Mouse (Mus musculus): ENCODE data around the gene Abr. TPM values are rescaled to one million over a fixed set of nuclear protein-coding genes. Genes with fewer than 3 reads are reported as not detected.

The Abr gene
- polyA plus RNA-seq, 1 experiment from 2014 or later: 21.6 TPM

- no peak overlapping the region for H3K9ac ChIP-seq (ENCODE audit: low read length)
- H3K4me1 ChIP-seq (replicated peaks; ENCODE audit: control insufficient read depth, insufficient read depth, low read length): peaks cover 17% of the 10 kb centered on the region
- no peaks in the 10 kb centered on the region for H3K9me3 ChIP-seq (ENCODE audit: control insufficient read depth, low read length)
- WGBS: 75% methylated on average over 15 of the region's 15 CpGs
- H3K4me3 ChIP-seq (ENCODE audit: low read length): no peak overlapping the region
- H3K27ac ChIP-seq (ENCODE audit: low read length): no peak overlapping the region
- ATAC-seq (ENCODE audit: low read depth): no peak
- H3K27me3 ChIP-seq (ENCODE audit: control insufficient read depth, insufficient read depth, low read depth, low read length): peaks cover 4% of the 10 kb centered on the region; the same call in 1 of the 2 replicates
- no peaks in the 10 kb centered on the region for H3K36me3 ChIP-seq (ENCODE audit: control insufficient read depth, insufficient read depth, low read length)
- no peak overlapping the region for H3K4me2 ChIP-seq (ENCODE audit: low read depth, low read length)
Measured at GRCm38 (mm10) chr11:76381201-76381885, 240.8 kb downstream of the Abr start.

- peaks cover 19% of the 10 kb centered on the region for H3K4me1 ChIP-seq (replicated peaks; ENCODE audit: control insufficient read depth, insufficient read depth, low read length)
Measured at GRCm38 (mm10) chr11:76379921-76380544, 242.1 kb downstream of the Abr start.

GRCm38 (mm10) chr11:76376425-76376824 is 245.7 kb downstream of the Abr start:
- Histone ChIP-seq H3K27ac (ENCODE audit: low read length) (no peak overlapping the region), H3K27me3 (ENCODE audit: control insufficient read depth, insufficient read depth, low read depth, low read length) (peaks cover 3% of the 10 kb centered on the region; the same call in 1 of the 2 replicates), H3K9me3 (ENCODE audit: control insufficient read depth, low read length) (no peaks in the 10 kb centered on the region), H3K36me3 (ENCODE audit: control insufficient read depth, insufficient read depth, low read length) (no peaks in the 10 kb centered on the region), H3K9ac (ENCODE audit: low read length) (no peak overlapping the region), H3K4me3 (ENCODE audit: low read length) (no peak overlapping the region), H3K4me1 (replicated peaks; ENCODE audit: control insufficient read depth, insufficient read depth, low read length) (peaks cover 33% of the 10 kb centered on the region), H3K4me2 (ENCODE audit: low read depth, low read length) (no peak overlapping the region)
- ATAC-seq (ENCODE audit: low read depth): no peak
- 86% methylated on average over 3 of the region's 3 CpGs for WGBS

More at GRCm38 (mm10) chr11:76379921-76380544, 242.1 kb downstream of the Abr start:
- no peak overlapping the region for H3K4me3 ChIP-seq (ENCODE audit: low read length)
- peaks cover 4% of the 10 kb centered on the region; the same call in 1 of the 2 replicates for H3K27me3 ChIP-seq (ENCODE audit: control insufficient read depth, insufficient read depth, low read depth, low read length)
- H3K36me3 ChIP-seq (ENCODE audit: control insufficient read depth, insufficient read depth, low read length): no peaks in the 10 kb centered on the region
- no peaks in the 10 kb centered on the region for H3K9me3 ChIP-seq (ENCODE audit: control insufficient read depth, low read length)
- ATAC-seq (ENCODE audit: low read depth): 0 out of 2 replicates have a peak, but pooled peaks have one; percentile 21
- H3K27ac ChIP-seq (ENCODE audit: low read length): no peak overlapping the region
- 29% methylated on average over 11 of the region's 11 CpGs for WGBS
- H3K4me2 ChIP-seq (ENCODE audit: low read depth, low read length): no peak overlapping the region
- H3K9ac ChIP-seq (ENCODE audit: low read length): no peak overlapping the region

DNA sequence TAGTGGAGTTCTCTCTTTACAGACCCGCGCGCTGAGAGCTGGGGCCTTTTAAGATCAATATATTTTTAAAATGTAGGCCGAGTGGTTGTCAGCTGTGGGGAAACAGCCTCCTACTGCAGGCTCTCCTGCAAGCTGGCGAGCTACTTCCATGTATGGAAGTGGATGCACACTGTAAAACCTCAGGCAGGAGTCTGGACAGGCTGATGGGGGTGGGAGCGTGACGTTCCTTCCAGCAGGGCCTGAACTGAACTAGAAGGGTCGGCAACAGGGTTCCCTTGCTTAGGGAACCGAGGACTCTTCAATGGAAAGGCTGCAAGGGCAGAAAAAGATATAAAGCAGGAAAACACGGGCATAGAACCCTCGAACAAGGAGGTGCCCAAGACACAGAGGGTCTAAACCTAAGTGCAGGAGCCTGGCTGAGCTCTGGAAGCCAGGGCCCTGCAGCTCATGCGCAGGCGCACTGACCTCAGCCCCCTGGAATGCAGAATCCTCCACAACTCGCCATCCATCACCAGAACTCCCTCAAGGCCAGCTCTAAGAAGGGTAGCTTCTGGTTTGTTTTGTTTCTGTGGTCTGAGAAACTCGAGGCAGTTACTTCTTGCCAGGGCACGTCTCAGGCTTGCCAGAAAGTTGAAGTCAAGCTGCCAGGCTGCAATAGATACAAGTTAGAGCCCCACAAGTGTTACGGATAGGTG is 247.5 kb downstream of the Abr start:
- ATAC-seq (ENCODE audit: low read depth): peak; percentile 91
- peak overlapping the region; percentile 33 for H3K9ac ChIP-seq (ENCODE audit: low read length)

DNA sequence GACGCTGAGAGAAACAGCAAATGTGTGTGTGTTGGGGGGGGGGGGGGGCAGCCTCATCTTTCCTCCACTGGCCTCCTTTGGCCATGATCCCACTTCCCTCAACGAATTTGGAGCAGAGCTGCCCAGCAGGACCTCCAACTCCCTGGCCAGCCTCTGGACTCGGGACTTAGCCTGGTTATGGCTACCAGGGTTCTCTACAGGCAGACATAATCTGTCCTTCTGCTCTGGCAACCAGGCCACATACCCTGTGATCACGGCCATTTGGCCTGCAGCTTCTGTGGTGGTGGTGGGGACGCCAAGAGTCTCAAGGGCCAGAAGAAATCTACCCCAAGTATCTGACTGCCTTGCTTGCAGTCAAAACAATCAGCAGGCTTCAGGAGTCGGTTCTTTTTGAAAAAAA is 249.6 kb downstream of the Abr start:
- H3K27me3 ChIP-seq (ENCODE audit: control insufficient read depth, insufficient read depth, low read depth, low read length): no peaks in the 10 kb centered on the region
- no peaks in the 10 kb centered on the region for H3K36me3 ChIP-seq (ENCODE audit: control insufficient read depth, insufficient read depth, low read length)
- ATAC-seq (ENCODE audit: low read depth): no peak
- peaks cover 26% of the 10 kb centered on the region for H3K4me1 ChIP-seq (replicated peaks; ENCODE audit: control insufficient read depth, insufficient read depth, low read length)
- no peak overlapping the region for H3K9ac ChIP-seq (ENCODE audit: low read length)
- no peak overlapping the region for H3K4me3 ChIP-seq (ENCODE audit: low read length)
- no peaks in the 10 kb centered on the region for H3K9me3 ChIP-seq (ENCODE audit: control insufficient read depth, low read length)
- no peak overlapping the region for H3K4me2 ChIP-seq (ENCODE audit: low read depth, low read length)
- peak overlapping the region; percentile 58 for H3K27ac ChIP-seq (ENCODE audit: low read length)
- 45% methylated on average over 6 of the region's 6 CpGs for WGBS

More for the DNA sequence above, 247.5 kb downstream of the Abr start:
- Histone ChIP-seq H3K27ac (ENCODE audit: low read length) (peak overlapping the region; percentile 90), H3K27me3 (ENCODE audit: control insufficient read depth, insufficient read depth, low read depth, low read length) (no peaks in the 10 kb centered on the region), H3K4me1 (replicated peaks; ENCODE audit: control insufficient read depth, insufficient read depth, low read length) (peaks cover 24% of the 10 kb centered on the region), H3K4me2 (ENCODE audit: low read depth, low read length) (peak overlapping the region; percentile 28; the same call in 1 of the 2 replicates), H3K36me3 (ENCODE audit: control insufficient read depth, insufficient read depth, low read length) (no peaks in the 10 kb centered on the region), H3K9me3 (ENCODE audit: control insufficient read depth, low read length) (no peaks in the 10 kb centered on the region), H3K4me3 (ENCODE audit: low read length) (no peak overlapping the region)
- 24% methylated on average over 17 of the region's 17 CpGs for WGBS

- no peak for ATAC-seq (ENCODE audit: low read depth)
- no peaks in the 10 kb centered on the region for H3K9me3 ChIP-seq (ENCODE audit: control insufficient read depth, low read length)
- no peak overlapping the region for H3K27ac ChIP-seq (ENCODE audit: low read length)
- no peaks in the 10 kb centered on the region for H3K27me3 ChIP-seq (ENCODE audit: control insufficient read depth, insufficient read depth, low read depth, low read length)
- peaks cover 26% of the 10 kb centered on the region for H3K4me1 ChIP-seq (replicated peaks; ENCODE audit: control insufficient read depth, insufficient read depth, low read length)
- H3K4me3 ChIP-seq (ENCODE audit: low read length): no peak overlapping the region
- no peak overlapping the region for H3K4me2 ChIP-seq (ENCODE audit: low read depth, low read length)
- H3K9ac ChIP-seq (ENCODE audit: low read length): no peak overlapping the region
- 59% methylated on average over 2 of the region's 2 CpGs for WGBS
- no peaks in the 10 kb centered on the region for H3K36me3 ChIP-seq (ENCODE audit: control insufficient read depth, insufficient read depth, low read length)
Measured at GRCm38 (mm10) chr11:76372120-76372519, 250.0 kb downstream of the Abr start.

DNA sequence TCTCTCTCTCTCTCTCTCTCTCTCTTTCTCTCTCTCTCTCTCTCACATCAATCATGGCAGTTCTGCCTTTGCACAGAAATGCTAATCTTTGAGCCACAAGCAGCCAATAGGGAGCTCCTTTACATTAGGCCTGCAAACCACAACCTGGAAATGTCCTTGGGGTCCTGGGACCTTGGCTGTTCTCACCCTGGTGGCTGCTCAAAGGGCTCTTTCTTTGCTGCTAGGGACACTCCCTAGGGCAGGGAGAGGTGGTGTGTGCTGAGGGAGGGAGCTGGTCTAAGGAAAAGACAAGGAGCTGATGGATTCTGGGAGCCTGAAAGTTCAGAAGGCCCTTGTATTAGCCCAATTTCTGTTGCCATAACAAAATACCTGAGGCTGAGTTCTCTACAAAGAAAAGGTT is 251.6 kb downstream of the Abr start:
- H3K27me3 ChIP-seq (ENCODE audit: control insufficient read depth, insufficient read depth, low read depth, low read length): no peaks in the 10 kb centered on the region
- H3K36me3 ChIP-seq (ENCODE audit: control insufficient read depth, insufficient read depth, low read length): no peaks in the 10 kb centered on the region
- no peak for ATAC-seq (ENCODE audit: low read depth)
- H3K9ac ChIP-seq (ENCODE audit: low read length): no peak overlapping the region
- no peak overlapping the region for H3K4me2 ChIP-seq (ENCODE audit: low read depth, low read length)
- H3K4me1 ChIP-seq (replicated peaks; ENCODE audit: control insufficient read depth, insufficient read depth, low read length): peaks cover 26% of the 10 kb centered on the region
- H3K27ac ChIP-seq (ENCODE audit: low read length): no peak overlapping the region
- no peak overlapping the region for H3K4me3 ChIP-seq (ENCODE audit: low read length)
- no peaks in the 10 kb centered on the region for H3K9me3 ChIP-seq (ENCODE audit: control insufficient read depth, low read length)
